Mouse (Mus musculus): Measurements from ENCODE around the gene Trappc4. TPM values are rescaled to one million over a fixed set of nuclear protein-coding genes. Genes with fewer than 3 reads are reported as not detected.

Trappc4 gene
- polyA plus RNA-seq, 1 experiment: 104 TPM

DNA sequence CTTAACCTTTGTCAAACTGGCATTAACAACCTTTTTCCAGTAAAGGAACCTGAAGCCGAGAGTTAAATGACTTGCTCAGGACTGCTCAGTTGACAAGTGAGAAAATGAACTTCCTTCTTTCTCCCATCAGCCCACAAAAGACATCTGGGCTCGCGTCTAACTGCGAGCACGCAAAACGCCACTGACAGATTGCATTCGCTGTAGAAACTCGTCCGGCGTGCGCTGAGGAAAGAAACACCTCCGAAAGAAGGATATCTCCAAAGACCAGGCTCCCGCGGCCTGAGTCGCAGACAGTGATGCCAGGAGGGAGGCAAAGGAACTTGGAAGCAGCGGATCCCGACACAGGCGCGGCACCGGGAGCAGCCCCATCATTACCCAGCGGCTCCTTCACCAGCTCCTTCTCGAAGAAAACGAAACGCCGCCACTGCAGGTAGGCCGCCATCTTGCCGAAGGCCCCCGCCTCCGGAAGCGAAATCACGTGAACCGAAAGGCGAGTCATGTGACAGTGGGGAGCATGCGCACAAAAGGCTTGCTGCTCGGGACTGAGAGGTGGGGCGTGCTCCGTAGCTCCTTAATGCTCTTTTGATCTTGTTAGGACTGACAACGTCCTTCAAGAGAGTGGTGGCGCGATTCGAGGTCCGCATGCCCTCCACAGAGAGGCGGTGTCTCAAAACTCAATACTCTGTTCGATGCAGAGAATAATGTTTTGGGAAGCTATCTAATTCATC, 46.0 kb downstream of the Trappc4 start, which contains the start of gene Vps11:
Vps11 (minus strand) TSS at position 481 of the 728 bp plus-strand sequence.
- Histone ChIP-seq H3K4me3 (ENCODE audit: insufficient read depth, low read length) (peak within 1 kb of the TSS; percentile 88), H3K27ac (ENCODE audit: insufficient read depth, low read length) (no peak within 1 kb of the TSS), H3K4me1 (ENCODE audit: control insufficient read depth, insufficient read depth, low read length) (0 out of 2 replicates have a peak, but pooled peaks cover 2% of the 10 kb centered on the region)
- TF ChIP-seq CTCF (IDR thresholded peaks at IDR 0.05; ENCODE audit: borderline replicate concordance, insufficient read depth, low read length) (peak; percentile 16; the same call in 1 of the 2 replicates), POLR2A (IDR thresholded peaks at IDR 0.05; ENCODE audit: low read depth, low read length) (peak; percentile 92)

- 0 out of 2 replicates have a peak, but pooled peaks cover 2% of the 10 kb centered on the region for H3K4me1 ChIP-seq (ENCODE audit: control insufficient read depth, insufficient read depth, low read length)
- H3K27ac ChIP-seq (ENCODE audit: insufficient read depth, low read length): no peak overlapping the region
- no peak overlapping the region for H3K4me3 ChIP-seq (ENCODE audit: insufficient read depth, low read length)
- TF ChIP-seq POLR2A (IDR thresholded peaks at IDR 0.05; ENCODE audit: low read depth, low read length) (no peak), CTCF (IDR thresholded peaks at IDR 0.05; ENCODE audit: borderline replicate concordance, insufficient read depth, low read length) (no peak)
Measured at GRCm38 (mm10) chr9:44357207-44357606, 50.2 kb downstream of the Trappc4 start.

Other genes with a start within 250 kb of the Trappc4 start
- gene Cbl, start 173.6 kb downstream of the Trappc4 start, polyA plus RNA-seq (2011; ENCODE audit: insufficient read length, low read depth, missing spikeins): 44.1 and 47.7 TPM in 2 replicates
- gene Ccdc153, start 166.9 kb downstream of the Trappc4 start, polyA plus RNA-seq (2011; ENCODE audit: insufficient read length, low read depth, missing spikeins): not detected in 2 replicates
- gene Pdzd3, start 156.1 kb downstream of the Trappc4 start, polyA plus RNA-seq (2011; ENCODE audit: insufficient read length, low read depth, missing spikeins): not detected in 2 replicates
- 5.9 and 6.6 TPM in 2 replicates for gene Nlrx1, start 139.0 kb downstream of the Trappc4 start, polyA plus RNA-seq (2011; ENCODE audit: insufficient read length, low read depth, missing spikeins)
- 1.0 and 1.6 TPM in 2 replicates for gene Abcg4, start 119.0 kb downstream of the Trappc4 start, polyA plus RNA-seq (2011; ENCODE audit: insufficient read length, low read depth, missing spikeins)
- gene Hinfp, start 101.9 kb downstream of the Trappc4 start, polyA plus RNA-seq (2011; ENCODE audit: insufficient read length, low read depth, missing spikeins): 13.4 and 16.4 TPM in 2 replicates
- gene C2cd2l, start 87.3 kb downstream of the Trappc4 start, polyA plus RNA-seq (2011; ENCODE audit: insufficient read length, low read depth, missing spikeins): 9.4 and 10.5 TPM in 2 replicates
- 39.7 and 54.7 TPM in 2 replicates for gene Dpagt1, start 81.6 kb downstream of the Trappc4 start, polyA plus RNA-seq (2011; ENCODE audit: insufficient read length, low read depth, missing spikeins)
- 50.9 and 74.7 TPM in 2 replicates for gene H2afx, start 72.9 kb downstream of the Trappc4 start, polyA plus RNA-seq (2011; ENCODE audit: insufficient read length, low read depth, missing spikeins)
- 46.8 and 51.9 TPM in 2 replicates for gene Hmbs, start 63.4 kb downstream of the Trappc4 start, polyA plus RNA-seq (2011; ENCODE audit: insufficient read length, low read depth, missing spikeins)
- gene Vps11, start 45.9 kb downstream of the Trappc4 start, polyA plus RNA-seq (2011; ENCODE audit: insufficient read length, low read depth, missing spikeins): 33.8 and 35.4 TPM in 2 replicates
- 88.7 and 101 TPM in 2 replicates for gene Hyou1, start 28.1 kb downstream of the Trappc4 start, polyA plus RNA-seq (2011; ENCODE audit: insufficient read length, low read depth, missing spikeins)
- 7.0 and 7.7 TPM in 2 replicates for gene Slc37a4, start 10.7 kb downstream of the Trappc4 start, polyA plus RNA-seq (2011; ENCODE audit: insufficient read length, low read depth, missing spikeins)
- gene Rps25, start 461 bp downstream of the Trappc4 start, polyA plus RNA-seq (2011; ENCODE audit: insufficient read length, low read depth, missing spikeins): 2,978 and 3,912 TPM in 2 replicates
- 10.2 and 13.4 TPM in 2 replicates for gene Ccdc84, start 11.0 kb upstream of the Trappc4 start, polyA plus RNA-seq (2011; ENCODE audit: insufficient read length, low read depth, missing spikeins)
- not detected in 2 replicates for gene Foxr1, start 33.5 kb upstream of the Trappc4 start, polyA plus RNA-seq (2011; ENCODE audit: insufficient read length, low read depth, missing spikeins)
- gene Upk2, start 47.4 kb upstream of the Trappc4 start, polyA plus RNA-seq (2011; ENCODE audit: insufficient read length, low read depth, missing spikeins): not detected in 2 replicates
- gene Bcl9l, start 75.2 kb upstream of the Trappc4 start, polyA plus RNA-seq (2011; ENCODE audit: insufficient read length, low read depth, missing spikeins): 56.0 and 61.6 TPM in 2 replicates
- not detected in 2 replicates for gene Cxcr5, start 154.3 kb upstream of the Trappc4 start, polyA plus RNA-seq (2011; ENCODE audit: insufficient read length, low read depth, missing spikeins)
- 164 TPM in 2 replicates for gene Ddx6, start 197.3 kb upstream of the Trappc4 start, polyA plus RNA-seq (2011; ENCODE audit: insufficient read length, low read depth, missing spikeins)